Mouse (Mus musculus): ENCODE results near the gene Fcgr1. TPM values are rescaled to one million over a fixed set of nuclear protein-coding genes. Genes with fewer than 3 reads are reported as not detected.
A peak's percentile ranks its signal among the peaks of the same experiment; 100 is the strongest.
"Not testable (repeated sequence)": the region's sequence is repeated elsewhere in the genome, so short reads cannot be mapped to it uniquely, and the experiment has no call there.

Fcgr1 gene
- polyA plus RNA-seq (2016; fragmentation: Nextera tagmentation; extraction: Ambion mirVana), result 0.84 and 1.6 TPM in 2 replicates

DNA sequence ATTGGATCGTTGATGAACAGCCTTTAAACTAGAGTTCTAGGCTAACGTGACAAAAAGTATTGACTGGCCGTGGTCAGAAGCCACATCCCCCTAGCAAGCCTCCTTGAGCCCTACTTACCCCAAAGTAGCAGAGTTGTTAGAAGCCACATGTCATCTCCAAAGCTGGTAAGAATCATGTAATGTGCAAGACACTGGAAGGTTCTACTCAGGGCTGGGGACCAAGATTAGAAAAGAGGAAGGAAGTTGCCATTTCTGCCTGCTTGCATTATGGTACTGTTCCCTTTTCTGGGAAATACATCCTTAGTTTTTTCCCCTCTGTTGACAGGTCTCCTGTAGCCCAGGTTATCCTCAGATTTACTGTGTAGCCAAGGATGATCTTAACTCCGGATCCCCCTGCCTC, at the start of gene Fcgr1:
TSS of gene Fcgr1 (minus strand) at position 183 of the 400 bp plus-strand sequence.
- Histone ChIP-seq H3K36me3 (no peaks in the 10 kb centered on the region), H3K4me1 (no peaks in the 10 kb centered on the region), H3K9ac (no peak within 1 kb of the TSS), H3K9me3 (no peaks in the 10 kb centered on the region; the same call in 1 of the 2 replicates), H3K27me3 (no peaks in the 10 kb centered on the region), H3K27ac (no peak within 1 kb of the TSS), H3K4me3 (no peak within 1 kb of the TSS), H3K4me2 (replicated peaks) (no peak within 1 kb of the TSS)
- ATAC-seq (ENCODE audit: insufficient number of reproducible peaks, insufficient read depth, low FRiP score, low TSS enrichment), result no peak
- 87% methylated on average over 4 of the region's 4 CpGs for WGBS

- H3K36me3 ChIP-seq; ATAC-seq (ENCODE audit: insufficient number of reproducible peaks, insufficient read depth, low FRiP score, low TSS enrichment); H3K27ac ChIP-seq; H3K4me3 ChIP-seq; H3K9me3 ChIP-seq; H3K4me1 ChIP-seq; H3K4me2 ChIP-seq (replicated peaks); H3K9ac ChIP-seq: not testable (repeated sequence)
- H3K27me3 ChIP-seq, result peaks cover 50% of the 10 kb centered on the region
- WGBS, result 49% methylated on average over 13 of the region's 13 CpGs
Measured at GRCm38 (mm10) chr3:96342652-96343051, 48.9 kb upstream of the Fcgr1 start.

GRCm38 (mm10) chr3:96342100-96342499, 48.3 kb upstream of the Fcgr1 start:
- 30% methylated on average over 3 of the region's 3 CpGs for WGBS
- not testable (repeated sequence) for H3K4me2 ChIP-seq (replicated peaks); H3K36me3 ChIP-seq; H3K9me3 ChIP-seq; H3K4me3 ChIP-seq; H3K9ac ChIP-seq; ATAC-seq (ENCODE audit: insufficient number of reproducible peaks, insufficient read depth, low FRiP score, low TSS enrichment); H3K27ac ChIP-seq; H3K4me1 ChIP-seq
- peaks cover 55% of the 10 kb centered on the region for H3K27me3 ChIP-seq

DNA sequence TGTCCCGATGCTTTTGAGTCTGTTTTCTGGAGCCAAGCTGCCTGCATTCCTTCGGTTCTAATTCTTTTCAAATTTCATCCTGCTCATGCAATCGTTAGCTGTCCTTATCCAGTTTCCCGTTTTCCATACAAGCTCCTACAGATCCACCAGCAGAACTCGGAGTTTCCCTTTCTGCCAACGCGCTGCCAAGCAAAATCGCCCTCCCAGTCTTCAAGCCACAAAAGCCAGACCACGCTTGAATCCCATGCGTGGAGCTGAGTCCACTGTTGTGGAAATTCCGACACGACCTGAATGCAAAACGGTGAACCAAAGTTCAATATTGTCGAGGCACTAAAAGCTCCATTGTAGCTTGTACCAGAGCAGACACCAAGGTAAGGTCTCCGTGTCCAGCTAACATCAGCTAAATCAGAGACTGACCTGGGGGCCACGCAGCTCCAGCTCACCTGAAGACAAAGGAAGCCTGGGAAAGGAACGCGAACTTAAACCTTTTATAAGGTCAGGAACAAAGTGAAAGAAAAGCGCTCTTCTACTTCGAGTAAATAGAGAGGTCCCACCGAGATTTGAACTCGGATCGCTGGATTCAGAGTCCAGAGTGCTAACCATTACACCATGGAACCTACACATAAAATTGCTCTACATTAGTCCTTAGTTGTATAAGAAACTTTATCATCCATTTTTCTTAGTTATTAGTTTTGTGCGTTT, 47.0 kb upstream of the Fcgr1 start:
- no peak overlapping the region for H3K4me3 ChIP-seq
- ATAC-seq (ENCODE audit: insufficient number of reproducible peaks, insufficient read depth, low FRiP score, low TSS enrichment), result no peak
- H3K9me3 ChIP-seq, result no peaks in the 10 kb centered on the region
- H3K9ac ChIP-seq, result no peak overlapping the region
- WGBS, result 3% methylated on average over 24 of the region's 24 CpGs
- H3K27me3 ChIP-seq, result peaks cover 68% of the 10 kb centered on the region
- H3K4me1 ChIP-seq, result no peaks in the 10 kb centered on the region
- no peaks in the 10 kb centered on the region for H3K36me3 ChIP-seq
- 0 out of 2 replicates have a peak overlapping the region, but pooled peaks have one; percentile 24 for H3K4me2 ChIP-seq (replicated peaks)
- no peak overlapping the region for H3K27ac ChIP-seq

GRCm38 (mm10) chr3:96338849-96339480, 45.2 kb upstream of the Fcgr1 start:
- Histone ChIP-seq H3K27ac (no peak overlapping the region), H3K9me3 (no peaks in the 10 kb centered on the region), H3K4me2 (replicated peaks) (no peak overlapping the region), H3K4me3 (no peak overlapping the region), H3K4me1 (no peaks in the 10 kb centered on the region), H3K36me3 (no peaks in the 10 kb centered on the region), H3K9ac (no peak overlapping the region), H3K27me3 (peaks cover 66% of the 10 kb centered on the region)
- ATAC-seq (ENCODE audit: insufficient number of reproducible peaks, insufficient read depth, low FRiP score, low TSS enrichment), result no peak
- 40% methylated on average over 16 of the region's 16 CpGs for WGBS

DNA sequence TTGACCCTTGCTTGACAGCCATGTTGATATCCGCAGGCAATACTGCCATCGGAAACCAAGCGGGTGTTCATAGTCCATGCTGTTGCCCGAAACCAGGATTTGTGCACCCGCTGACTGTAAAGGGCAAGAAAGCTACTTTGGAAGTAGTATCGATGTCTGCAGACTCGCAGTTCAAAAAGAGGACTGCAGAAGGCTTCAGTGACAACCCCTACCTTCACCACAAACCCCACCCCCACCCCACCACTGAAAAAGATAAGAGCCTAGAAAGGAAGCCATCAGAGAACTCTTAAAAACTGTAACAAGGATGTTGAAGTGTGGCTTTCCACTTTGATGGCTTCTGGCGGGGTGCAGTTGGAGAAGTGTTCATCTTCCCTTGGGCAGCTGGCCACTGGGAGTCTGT, 44.3 kb upstream of the Fcgr1 start:
- ATAC-seq (ENCODE audit: insufficient number of reproducible peaks, insufficient read depth, low FRiP score, low TSS enrichment), result no peak
- Histone ChIP-seq H3K4me1 (no peaks in the 10 kb centered on the region), H3K9me3 (no peaks in the 10 kb centered on the region), H3K36me3 (no peaks in the 10 kb centered on the region), H3K9ac (no peak overlapping the region), H3K27ac (no peak overlapping the region), H3K27me3 (peaks cover 64% of the 10 kb centered on the region), H3K4me2 (replicated peaks) (no peak overlapping the region), H3K4me3 (no peak overlapping the region)
- WGBS, result 92% methylated on average over 8 of the region's 8 CpGs

GRCm38 (mm10) chr3:96337269-96337668, 43.5 kb upstream of the Fcgr1 start:
- Histone ChIP-seq H3K36me3 (no peaks in the 10 kb centered on the region), H3K27ac (no peak overlapping the region), H3K4me3 (no peak overlapping the region), H3K4me2 (replicated peaks) (no peak overlapping the region), H3K9ac (no peak overlapping the region), H3K27me3 (peaks cover 68% of the 10 kb centered on the region), H3K9me3 (no peaks in the 10 kb centered on the region), H3K4me1 (no peaks in the 10 kb centered on the region)
- no peak for ATAC-seq (ENCODE audit: insufficient number of reproducible peaks, insufficient read depth, low FRiP score, low TSS enrichment)
- WGBS, result 88% methylated on average over 6 of the region's 6 CpGs

DNA sequence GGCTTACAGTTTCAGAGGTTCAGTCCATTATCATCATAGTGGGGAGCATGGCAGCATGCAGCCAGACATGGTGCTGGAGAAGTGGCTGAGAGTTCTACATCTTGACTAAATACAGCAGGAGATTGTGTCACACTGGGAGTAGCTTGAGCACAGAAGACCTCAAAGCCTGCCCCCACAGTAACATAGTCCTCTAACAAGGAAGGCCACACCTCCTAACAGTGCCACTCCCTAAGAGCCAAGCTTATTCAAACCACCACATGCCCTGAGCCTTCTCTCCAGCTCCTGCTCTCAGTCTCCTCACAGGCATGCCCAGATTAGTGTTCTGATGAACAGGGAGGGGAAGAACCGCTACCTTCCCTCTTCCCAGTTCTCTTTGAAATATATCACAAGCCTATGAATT, 42.9 kb upstream of the Fcgr1 start:
- WGBS, result 92% methylated on average over 1 of the region's 1 CpGs
- Histone ChIP-seq H3K9me3 (no peaks in the 10 kb centered on the region), H3K4me2 (replicated peaks) (no peak overlapping the region), H3K9ac (no peak overlapping the region), H3K4me1 (no peaks in the 10 kb centered on the region), H3K4me3 (no peak overlapping the region), H3K27ac (no peak overlapping the region), H3K36me3 (no peaks in the 10 kb centered on the region), H3K27me3 (peaks cover 74% of the 10 kb centered on the region)
- no peak for ATAC-seq (ENCODE audit: insufficient number of reproducible peaks, insufficient read depth, low FRiP score, low TSS enrichment)

- 17% methylated on average over 7 of the region's 7 CpGs for WGBS
- ATAC-seq (ENCODE audit: insufficient number of reproducible peaks, insufficient read depth, low FRiP score, low TSS enrichment), result no peak
- no peaks in the 10 kb centered on the region for H3K4me1 ChIP-seq
- no peak overlapping the region for H3K4me3 ChIP-seq
- no peak overlapping the region for H3K9ac ChIP-seq
- H3K36me3 ChIP-seq, result no peaks in the 10 kb centered on the region
- H3K4me2 ChIP-seq (replicated peaks), result no peak overlapping the region
- peaks cover 75% of the 10 kb centered on the region for H3K27me3 ChIP-seq
- H3K9me3 ChIP-seq, result no peaks in the 10 kb centered on the region
- no peak overlapping the region for H3K27ac ChIP-seq
Measured at GRCm38 (mm10) chr3:96335591-96335990, 41.8 kb upstream of the Fcgr1 start.

DNA sequence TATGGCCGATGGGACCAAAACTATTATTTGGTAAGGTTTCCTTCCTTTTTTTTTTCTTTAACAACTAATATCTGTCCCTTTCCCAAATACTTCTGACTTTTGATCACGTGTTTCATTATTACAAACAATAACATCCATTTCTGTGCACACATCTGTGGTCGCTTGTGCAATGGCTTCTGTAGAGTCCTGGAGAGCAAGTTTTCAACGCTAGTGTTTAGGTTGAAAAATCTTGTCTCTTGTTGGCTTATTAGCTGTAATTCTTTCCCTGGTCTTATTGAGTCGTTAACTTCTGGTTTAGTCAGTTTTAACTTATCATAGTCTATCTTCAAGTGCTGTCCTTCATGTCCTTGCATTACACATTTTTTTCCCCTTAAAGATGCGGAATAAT, 41.4 kb upstream of the Fcgr1 start:
- no peak overlapping the region for H3K9ac ChIP-seq
- WGBS, result 54% methylated on average over 6 of the region's 6 CpGs
- no peak overlapping the region for H3K4me3 ChIP-seq
- no peak for ATAC-seq (ENCODE audit: insufficient number of reproducible peaks, insufficient read depth, low FRiP score, low TSS enrichment)
- peaks cover 79% of the 10 kb centered on the region for H3K27me3 ChIP-seq
- H3K36me3 ChIP-seq, result no peaks in the 10 kb centered on the region
- H3K4me2 ChIP-seq (replicated peaks), result no peak overlapping the region
- no peaks in the 10 kb centered on the region for H3K4me1 ChIP-seq
- no peak overlapping the region for H3K27ac ChIP-seq
- no peaks in the 10 kb centered on the region for H3K9me3 ChIP-seq

DNA sequence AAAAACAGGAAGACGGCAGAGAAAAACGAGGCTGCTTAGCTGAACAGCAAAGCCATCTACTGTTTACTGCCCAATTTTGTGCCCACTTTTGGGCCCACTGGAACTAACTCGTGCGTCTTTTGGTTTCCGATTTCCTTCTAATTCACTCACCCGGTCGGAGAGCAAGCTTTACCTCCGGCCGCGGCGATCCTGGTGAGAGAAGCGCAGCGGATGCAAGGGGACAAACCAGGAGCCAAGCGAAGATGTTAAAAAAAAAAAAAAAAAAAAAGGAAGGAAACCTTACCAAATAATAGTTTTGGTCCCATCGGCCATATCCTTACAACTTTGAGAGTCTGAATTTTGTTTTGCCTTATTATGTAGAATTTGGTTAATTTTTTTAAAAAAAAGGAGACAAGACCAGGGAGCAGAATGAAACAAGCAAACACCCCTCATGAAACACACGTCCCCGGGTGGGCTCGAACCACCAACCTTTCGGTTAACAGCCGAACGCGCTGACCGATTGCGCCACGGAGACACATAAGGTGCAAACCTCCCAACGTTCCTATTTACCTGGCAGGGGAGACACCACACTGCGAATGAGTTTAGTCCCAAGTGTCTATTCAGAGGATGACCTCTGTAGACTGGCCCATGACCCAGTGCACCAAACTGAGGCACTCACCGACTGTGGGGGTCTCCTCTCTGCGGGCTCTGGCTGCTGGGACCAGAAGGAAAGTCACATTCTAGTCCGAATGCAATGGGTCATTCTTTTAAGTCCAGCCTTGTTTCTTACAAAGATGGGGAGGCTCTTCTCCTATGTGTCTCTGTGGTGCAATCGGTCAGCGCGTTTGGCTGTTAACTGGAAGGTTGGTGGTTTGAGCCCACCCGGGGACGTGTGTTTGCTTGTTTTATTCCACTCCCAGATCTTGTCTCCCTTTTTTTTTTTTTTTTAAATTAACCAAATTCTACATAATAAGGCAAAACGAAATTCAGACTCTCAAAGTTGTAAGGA, 40.7 kb upstream of the Fcgr1 start:
- peak overlapping the region; percentile 17; the same call in 1 of the 2 replicates for H3K4me3 ChIP-seq
- no peaks in the 10 kb centered on the region for H3K36me3 ChIP-seq
- ATAC-seq (ENCODE audit: insufficient number of reproducible peaks, insufficient read depth, low FRiP score, low TSS enrichment), result no peak
- H3K4me2 ChIP-seq (replicated peaks), result peak overlapping the region; percentile 20
- peaks cover 82% of the 10 kb centered on the region for H3K27me3 ChIP-seq
- no peaks in the 10 kb centered on the region for H3K4me1 ChIP-seq
- 5% methylated on average over 36 of the region's 36 CpGs for WGBS
- H3K9me3 ChIP-seq, result no peaks in the 10 kb centered on the region
- no peak overlapping the region for H3K9ac ChIP-seq
- H3K27ac ChIP-seq, result no peak overlapping the region
